Mouse (Mus musculus): ENCODE results near the gene Rbpjl. TPM values are rescaled to one million over a fixed set of nuclear protein-coding genes. Genes with fewer than 3 reads are reported as not detected.

The Rbpjl gene
- polyA plus RNA-seq, 1 experiment from 2014 or later, result 0.17 TPM

DNA sequence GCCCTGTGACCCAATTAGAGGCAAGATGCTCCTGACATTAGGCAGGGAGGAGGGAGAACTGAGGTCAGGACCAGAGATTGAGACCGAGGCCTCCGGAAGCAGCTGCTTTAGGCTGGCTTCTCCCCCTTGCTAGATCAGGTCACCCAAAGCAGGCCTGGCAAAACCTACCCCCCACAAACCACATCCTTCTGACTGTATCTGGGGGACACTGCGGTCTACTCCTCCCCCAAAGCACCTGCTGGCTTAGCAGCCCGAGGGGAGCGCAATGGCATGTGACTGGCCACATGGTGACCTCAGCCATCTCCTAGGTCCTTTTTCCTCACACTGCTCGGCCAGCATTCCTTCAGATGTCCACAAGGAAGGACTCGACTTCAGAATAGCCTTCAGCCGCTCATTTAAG, 38.2 kb downstream of the Rbpjl start:
- no peak overlapping the region for H3K9ac ChIP-seq (replicated peaks)
- H3K9me3 ChIP-seq (replicated peaks), result no peaks in the 10 kb centered on the region
- no peak overlapping the region for H3K4me3 ChIP-seq (replicated peaks)
- 36% methylated on average over 8 of the region's 8 CpGs for WGBS
- H3K27me3 ChIP-seq (replicated peaks), result peaks cover 21% of the 10 kb centered on the region
- no peak overlapping the region for H3K27ac ChIP-seq (replicated peaks)
- H3K4me1 ChIP-seq, result peaks cover 26% of the 10 kb centered on the region
- no peaks in the 10 kb centered on the region for H3K36me3 ChIP-seq
- H3K4me2 ChIP-seq, result peak overlapping the region; percentile 98
- no peak for ATAC-seq (ENCODE audit: low FRiP score)

DNA sequence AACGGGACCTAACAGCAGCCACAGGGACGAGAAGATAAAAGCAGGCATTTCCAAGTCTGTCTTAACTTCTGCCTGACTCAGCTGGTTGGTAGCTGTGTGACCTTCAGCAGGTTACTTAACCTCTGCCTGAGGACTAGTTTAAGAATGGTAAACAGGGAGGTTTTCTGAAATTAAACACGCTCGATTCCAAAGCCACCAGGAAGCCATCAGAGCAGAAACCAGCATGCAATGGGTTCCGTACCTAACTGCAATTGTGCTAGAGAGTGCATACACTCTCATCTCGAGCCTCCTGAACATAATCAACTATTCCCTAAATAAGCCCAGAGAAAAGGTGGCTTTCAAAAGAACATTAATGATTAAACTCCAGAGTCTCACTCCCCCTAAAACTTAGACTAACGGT, 38.8 kb downstream of the Rbpjl start:
- H3K9ac ChIP-seq (replicated peaks), result no peak overlapping the region
- H3K27ac ChIP-seq (replicated peaks), result no peak overlapping the region
- H3K9me3 ChIP-seq (replicated peaks), result no peaks in the 10 kb centered on the region
- 20% methylated on average over 7 of the region's 7 CpGs for WGBS
- peaks cover 26% of the 10 kb centered on the region for H3K4me1 ChIP-seq
- no peaks in the 10 kb centered on the region for H3K36me3 ChIP-seq
- H3K4me2 ChIP-seq, result peak overlapping the region; percentile 98
- peak overlapping the region; percentile 53 for H3K4me3 ChIP-seq (replicated peaks)
- H3K27me3 ChIP-seq (replicated peaks), result peaks cover 21% of the 10 kb centered on the region
- no peak for ATAC-seq (ENCODE audit: low FRiP score)

DNA sequence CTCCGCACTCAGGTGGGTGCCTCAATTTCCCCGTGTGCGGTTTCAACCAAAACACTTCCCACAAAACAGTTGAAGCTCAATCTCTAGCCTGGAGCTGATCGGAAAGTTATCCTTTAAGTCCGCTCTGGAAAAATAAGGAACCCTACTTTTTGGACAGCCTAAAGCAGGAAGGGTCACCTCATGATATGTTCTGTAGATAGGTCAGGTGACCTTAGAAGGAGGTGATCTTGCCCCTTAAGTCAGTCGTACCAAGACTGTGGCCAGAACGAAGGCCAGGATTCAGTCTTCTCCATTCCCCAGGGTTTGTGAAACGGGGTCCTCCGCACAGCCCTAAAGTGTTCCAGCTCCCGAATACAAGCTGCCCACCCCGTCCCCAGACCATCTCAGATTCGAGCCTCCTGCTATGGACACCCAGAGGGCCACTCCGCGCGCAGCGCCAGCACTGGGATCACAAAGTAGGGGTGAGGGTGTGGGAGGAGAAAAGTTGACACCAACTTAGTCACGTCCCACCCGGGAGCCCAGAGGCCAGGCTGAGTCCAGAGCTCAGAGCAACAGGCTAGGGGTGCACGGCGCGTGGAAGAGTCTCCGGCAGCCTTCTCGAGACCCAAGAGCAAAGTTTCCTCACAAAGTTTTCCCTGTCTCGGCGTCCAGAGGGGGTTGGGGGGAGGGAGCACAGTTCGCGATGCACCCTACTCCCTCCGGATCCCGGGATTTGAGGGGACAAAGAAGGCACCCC, 39.5 kb downstream of the Rbpjl start:
- peak overlapping the region; percentile 53 for H3K4me3 ChIP-seq (replicated peaks)
- peak overlapping the region; percentile 60; the same call in 1 of the 2 replicates for H3K27ac ChIP-seq (replicated peaks)
- H3K4me2 ChIP-seq, result peak overlapping the region; percentile 98
- no peaks in the 10 kb centered on the region for H3K36me3 ChIP-seq
- peaks cover 26% of the 10 kb centered on the region for H3K4me1 ChIP-seq
- ATAC-seq (ENCODE audit: low FRiP score), result peak; percentile 28
- peaks cover 21% of the 10 kb centered on the region for H3K27me3 ChIP-seq (replicated peaks)
- peak overlapping the region; percentile 61 for H3K9ac ChIP-seq (replicated peaks)
- WGBS, result 3% methylated on average over 29 of the region's 29 CpGs
- H3K9me3 ChIP-seq (replicated peaks), result no peaks in the 10 kb centered on the region

GRCm38 (mm10) chr2:164443051-164443437, 40.1 kb downstream of the Rbpjl start:
- Histone ChIP-seq H3K36me3 (no peaks in the 10 kb centered on the region), H3K27ac (replicated peaks) (peak overlapping the region; percentile 60; the same call in 1 of the 2 replicates), H3K4me1 (peaks cover 26% of the 10 kb centered on the region), H3K9me3 (replicated peaks) (no peaks in the 10 kb centered on the region), H3K27me3 (replicated peaks) (peaks cover 21% of the 10 kb centered on the region), H3K4me2 (peak overlapping the region; percentile 98), H3K4me3 (replicated peaks) (peak overlapping the region; percentile 53), H3K9ac (replicated peaks) (peak overlapping the region; percentile 61)
- ATAC-seq (ENCODE audit: low FRiP score), result peak; percentile 87
- under 1% methylated on average over 26 of the region's 26 CpGs for WGBS

DNA sequence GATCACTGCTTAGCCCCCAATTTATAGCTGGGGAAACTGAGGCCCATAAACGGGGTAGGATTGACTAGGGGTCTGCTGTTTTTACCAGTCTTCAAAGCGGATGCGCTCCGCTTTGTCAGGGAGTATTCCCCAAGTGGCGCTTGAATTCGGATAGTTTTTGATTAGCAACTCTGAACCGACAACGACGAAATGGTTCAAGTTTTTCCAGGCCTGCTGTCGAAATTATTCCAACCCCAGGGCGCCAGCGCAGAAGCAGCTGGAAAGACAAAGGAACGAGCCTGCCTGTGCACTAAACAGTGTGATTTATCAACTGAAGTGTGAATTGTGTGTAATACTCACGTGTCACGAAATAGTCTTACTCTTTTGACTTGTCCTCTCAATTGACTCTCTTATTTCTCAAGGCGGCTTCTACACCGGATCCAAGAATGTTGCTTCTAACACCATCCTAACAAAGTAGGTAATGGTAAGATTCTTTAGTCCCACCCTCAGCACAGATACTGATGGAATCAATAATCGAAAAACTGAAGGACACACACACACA, 40.6 kb downstream of the Rbpjl start, which contains the start of gene Sdc4:
Sdc4 (minus strand) TSS at position 428 of the 541 bp plus-strand sequence.
- Histone ChIP-seq H3K9me3 (replicated peaks) (no peaks in the 10 kb centered on the region), H3K9ac (replicated peaks) (peak within 1 kb of the TSS; percentile 61), H3K27me3 (replicated peaks) (peaks cover 21% of the 10 kb centered on the region), H3K27ac (replicated peaks) (peak within 1 kb of the TSS; percentile 60; the same call in 1 of the 2 replicates), H3K36me3 (no peaks in the 10 kb centered on the region), H3K4me3 (replicated peaks) (peak within 1 kb of the TSS; percentile 53), H3K4me2 (peak within 1 kb of the TSS; percentile 98), H3K4me1 (peaks cover 26% of the 10 kb centered on the region)
- ATAC-seq (ENCODE audit: low FRiP score), result 0 out of 2 replicates have a peak, but pooled peaks have one; percentile 17
- 7% methylated on average over 18 of the region's 18 CpGs for WGBS

DNA sequence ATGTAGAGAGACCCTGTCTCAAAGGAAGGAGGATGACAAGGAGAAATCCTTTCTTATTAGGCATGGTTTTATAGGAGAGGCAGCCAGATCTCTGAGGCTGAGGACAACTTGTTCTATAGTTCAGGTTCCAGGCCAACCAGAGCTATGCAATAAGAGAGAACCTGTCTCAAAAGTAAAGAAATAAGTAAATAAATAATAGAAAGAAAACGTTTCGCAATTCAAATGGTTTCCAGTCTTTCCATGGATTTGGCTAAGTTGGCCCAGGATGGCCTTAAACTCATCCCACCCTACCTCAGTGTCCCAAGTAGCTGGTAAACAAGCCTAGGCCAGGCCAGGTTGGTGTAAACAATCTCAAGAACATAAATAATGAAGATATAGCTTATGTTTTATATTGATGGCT, 41.8 kb downstream of the Rbpjl start:
- H3K4me2 ChIP-seq, result no peak overlapping the region
- H3K4me1 ChIP-seq, result peaks cover 26% of the 10 kb centered on the region
- ATAC-seq (ENCODE audit: low FRiP score), result no peak
- H3K36me3 ChIP-seq, result no peaks in the 10 kb centered on the region
- no peaks in the 10 kb centered on the region for H3K9me3 ChIP-seq (replicated peaks)
- H3K27me3 ChIP-seq (replicated peaks), result peaks cover 21% of the 10 kb centered on the region
- no peak overlapping the region for H3K27ac ChIP-seq (replicated peaks)
- H3K9ac ChIP-seq (replicated peaks), result no peak overlapping the region
- WGBS, result 82% methylated on average over 2 of the region's 2 CpGs
- H3K4me3 ChIP-seq (replicated peaks), result no peak overlapping the region

- 91% methylated on average over 3 of the region's 3 CpGs for WGBS
- ATAC-seq (ENCODE audit: low FRiP score), result no peak
Observed at GRCm38 (mm10) chr2:164445399-164446085, 42.6 kb downstream of the Rbpjl start.

GRCm38 (mm10) chr2:164446086-164446469, 43.1 kb downstream of the Rbpjl start:
- no peak overlapping the region for H3K9ac ChIP-seq (replicated peaks)
- ATAC-seq (ENCODE audit: low FRiP score), result no peak
- WGBS, result 78% methylated on average over 3 of the region's 3 CpGs
- H3K4me3 ChIP-seq (replicated peaks), result no peak overlapping the region
- no peak overlapping the region for H3K4me2 ChIP-seq
- H3K27me3 ChIP-seq (replicated peaks), result peaks cover 18% of the 10 kb centered on the region
- H3K9me3 ChIP-seq (replicated peaks), result no peaks in the 10 kb centered on the region
- H3K27ac ChIP-seq (replicated peaks), result no peak overlapping the region
- H3K36me3 ChIP-seq, result no peaks in the 10 kb centered on the region
- peaks cover 25% of the 10 kb centered on the region for H3K4me1 ChIP-seq

More at GRCm38 (mm10) chr2:164445399-164446085, 42.6 kb downstream of the Rbpjl start:
- H3K9me3 ChIP-seq (replicated peaks), result no peaks in the 10 kb centered on the region
- peaks cover 26% of the 10 kb centered on the region for H3K4me1 ChIP-seq
- H3K27ac ChIP-seq (replicated peaks), result no peak overlapping the region
- H3K4me2 ChIP-seq, result no peak overlapping the region
- peaks cover 21% of the 10 kb centered on the region for H3K27me3 ChIP-seq (replicated peaks)
- H3K9ac ChIP-seq (replicated peaks), result no peak overlapping the region
- H3K4me3 ChIP-seq (replicated peaks), result no peak overlapping the region
- H3K36me3 ChIP-seq, result no peaks in the 10 kb centered on the region

GRCm38 (mm10) chr2:164448140-164448539, 45.2 kb downstream of the Rbpjl start:
- H3K27ac ChIP-seq (replicated peaks), result no peak overlapping the region
- H3K4me1 ChIP-seq, result peaks cover 5% of the 10 kb centered on the region
- no peaks in the 10 kb centered on the region for H3K36me3 ChIP-seq
- no peak for ATAC-seq (ENCODE audit: low FRiP score)
- H3K27me3 ChIP-seq (replicated peaks), result 0 out of 2 replicates have a peak, but pooled peaks cover 2% of the 10 kb centered on the region
- H3K4me2 ChIP-seq, result no peak overlapping the region
- H3K9ac ChIP-seq (replicated peaks), result no peak overlapping the region
- 89% methylated on average over 1 of the region's 1 CpGs for WGBS
- no peak overlapping the region for H3K4me3 ChIP-seq (replicated peaks)
- H3K9me3 ChIP-seq (replicated peaks), result no peaks in the 10 kb centered on the region

DNA sequence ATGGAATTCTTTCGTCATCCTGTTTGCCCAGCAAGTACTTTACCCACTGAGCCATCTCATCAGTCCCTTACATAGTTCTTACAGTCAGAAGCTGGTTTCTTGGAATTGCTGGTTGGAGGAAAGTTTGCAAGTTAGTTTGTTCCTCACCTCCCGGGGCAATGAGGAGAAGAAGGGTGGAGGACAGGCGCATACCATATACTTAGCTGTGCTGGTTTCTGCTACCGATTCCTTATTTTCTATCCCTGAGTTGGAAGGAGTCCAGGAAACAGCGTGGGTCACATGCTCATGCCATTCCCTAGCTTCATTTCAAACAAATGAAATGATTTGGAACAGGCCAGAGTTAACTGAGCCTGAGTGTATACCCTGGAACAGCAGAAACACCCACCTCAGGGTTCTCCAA, 46.0 kb downstream of the Rbpjl start:
- no peak overlapping the region for H3K4me2 ChIP-seq
- ATAC-seq (ENCODE audit: low FRiP score), result no peak
- no peak overlapping the region for H3K9ac ChIP-seq (replicated peaks)
- H3K4me1 ChIP-seq, result no peaks in the 10 kb centered on the region
- no peak overlapping the region for H3K27ac ChIP-seq (replicated peaks)
- H3K4me3 ChIP-seq (replicated peaks), result no peak overlapping the region
- no peaks in the 10 kb centered on the region for H3K9me3 ChIP-seq (replicated peaks)
- no peaks in the 10 kb centered on the region for H3K36me3 ChIP-seq
- 77% methylated on average over 5 of the region's 5 CpGs for WGBS
- 0 out of 2 replicates have a peak, but pooled peaks cover 2% of the 10 kb centered on the region for H3K27me3 ChIP-seq (replicated peaks)

- 86% methylated on average over 14 of the region's 14 CpGs for WGBS
- Histone ChIP-seq H3K4me3 (replicated peaks) (no peak overlapping the region), H3K4me2 (no peak overlapping the region), H3K36me3 (no peaks in the 10 kb centered on the region), H3K9me3 (replicated peaks) (no peaks in the 10 kb centered on the region), H3K27ac (replicated peaks) (no peak overlapping the region), H3K4me1 (no peaks in the 10 kb centered on the region), H3K27me3 (replicated peaks) (no peaks in the 10 kb centered on the region), H3K9ac (replicated peaks) (no peak overlapping the region)
- ATAC-seq (ENCODE audit: low FRiP score), result no peak
Observed at GRCm38 (mm10) chr2:164449341-164450042, 46.6 kb downstream of the Rbpjl start.
